Mouse (Mus musculus) mouse embryonic stem cell (cell line): ENCODE results near the gene Cebpb.
"Not testable (repeated sequence)": the region's sequence is repeated elsewhere in the genome, so short reads cannot be mapped to it uniquely, and the experiment has no call there.

Experiments used
- in situ Hi-C, 2 experiments: fragments of 300-500 bp; cut with MboI; formaldehyde crosslinking; loops; 1 replicate in 1 of 2; 3 replicates in 1 of 2; pipeline ENCODE4 v1.14.3; 2019 to 2020; ENCODE audit warnings: low sequenced_read_pairs in 2 of 2, low pct_unique_long_range_greater_than_20kb in 1 of 2, mixed read lengths in 1 of 2; ENCODE audit not compliant: unreplicated experiment in 1 of 2

Gene Cebpb

DNA sequence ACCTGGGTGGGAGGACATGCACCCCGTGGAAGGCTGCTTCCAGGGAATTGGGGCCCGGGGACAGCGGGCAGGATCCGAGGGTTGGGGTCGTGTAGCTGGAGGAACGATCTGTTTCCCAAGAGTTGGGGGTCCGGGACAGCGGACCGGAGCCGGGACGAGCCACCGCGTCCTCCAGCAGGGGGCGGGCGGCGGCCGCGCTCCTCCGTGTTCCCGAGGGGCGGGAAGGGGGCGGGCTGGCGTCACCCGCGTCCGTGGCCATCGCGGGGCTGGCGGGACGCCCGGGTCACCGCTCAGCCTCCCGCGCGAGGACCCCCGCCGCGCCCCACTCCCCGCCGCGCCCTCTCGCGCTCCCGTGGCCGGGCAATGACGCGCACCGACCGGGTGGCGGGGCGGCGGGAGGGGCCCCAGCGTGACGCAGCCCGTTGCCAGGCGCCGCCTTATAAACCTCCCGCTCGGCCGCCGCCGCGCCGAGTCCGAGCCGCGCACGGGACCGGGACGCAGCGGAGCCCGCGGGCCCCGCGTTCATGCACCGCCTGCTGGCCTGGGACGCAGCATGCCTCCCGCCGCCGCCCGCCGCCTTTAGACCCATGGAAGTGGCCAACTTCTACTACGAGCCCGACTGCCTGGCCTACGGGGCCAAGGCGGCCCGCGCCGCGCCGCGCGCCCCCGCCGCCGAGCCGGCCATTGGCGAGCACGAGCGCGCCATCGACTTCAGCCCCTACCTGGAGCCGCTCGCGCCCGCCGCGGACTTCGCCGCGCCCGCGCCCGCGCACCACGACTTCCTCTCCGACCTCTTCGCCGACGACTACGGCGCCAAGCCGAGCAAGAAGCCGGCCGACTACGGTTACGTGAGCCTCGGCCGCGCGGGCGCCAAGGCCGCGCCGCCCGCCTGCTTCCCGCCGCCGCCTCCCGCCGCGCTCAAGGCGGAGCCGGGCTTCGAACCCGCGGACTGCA is at the start of gene Cebpb:
Cebpb (plus strand) TSS at position 418 of the 954 bp plus-strand sequence.
- in situ Hi-C loops, result loop anchor here (5.0 kb wide), 1 partner anchor 209 kb away; no protein-coding TSS in a partner anchor

DNA sequence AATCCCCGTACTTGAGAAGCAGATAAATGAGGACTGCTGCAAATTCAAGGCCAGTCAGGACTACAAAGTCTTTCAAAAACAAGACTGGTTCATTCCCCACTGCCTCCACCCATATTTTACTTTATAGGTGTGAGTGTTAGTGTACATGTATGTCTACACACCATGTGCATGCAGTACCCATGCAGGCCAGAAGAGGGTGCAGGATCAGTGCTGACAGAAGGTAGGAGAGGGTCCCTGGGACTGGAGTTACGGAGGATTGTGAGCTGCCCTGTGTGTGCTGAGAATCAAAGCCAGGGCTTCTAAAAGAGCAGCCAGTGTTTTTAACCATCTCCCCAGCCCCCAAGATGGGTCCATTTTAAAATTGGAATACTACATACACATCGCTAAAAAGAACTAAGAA is 48.4 kb upstream of the Cebpb start:
- in situ Hi-C loops, result no loop called here

DNA sequence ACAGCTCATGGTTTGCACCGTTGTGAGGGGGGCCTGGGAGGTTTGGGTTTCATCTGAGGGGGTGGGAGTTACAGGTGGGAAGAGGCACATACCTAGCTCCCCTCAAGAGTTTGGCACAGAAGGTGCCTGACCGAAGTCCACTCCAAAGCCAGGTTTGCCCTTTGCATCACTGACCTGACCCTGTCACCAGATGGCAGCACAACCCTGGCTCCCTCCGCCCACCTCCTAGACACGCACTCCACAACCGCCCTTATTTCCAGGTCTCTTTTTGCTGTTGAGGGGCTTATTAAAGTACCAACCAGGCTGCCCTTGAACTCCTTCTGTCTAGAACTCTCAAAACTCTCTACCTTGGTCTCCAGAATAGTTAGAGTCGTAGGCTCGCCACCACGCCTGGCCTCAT is 47.4 kb upstream of the Cebpb start:
- in situ Hi-C loops, result no loop called here

DNA sequence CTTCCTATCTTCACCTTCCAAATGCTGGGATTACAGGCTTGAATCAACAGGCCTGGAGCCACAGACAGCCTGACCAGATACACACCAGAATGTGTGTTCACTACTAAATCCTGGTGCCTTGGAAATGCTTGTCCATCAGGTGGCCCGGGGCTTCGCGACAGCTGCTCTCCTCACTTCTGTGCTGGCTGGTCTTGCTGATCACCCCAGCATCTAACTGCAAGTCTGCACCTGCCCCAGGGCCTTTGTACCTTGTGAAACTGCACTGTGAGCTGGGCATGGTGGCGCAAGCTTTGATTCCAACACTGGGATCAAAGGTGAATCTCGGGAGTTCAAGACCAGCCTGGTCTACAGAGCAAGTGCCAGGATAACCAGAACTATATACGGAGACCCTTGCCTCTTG is 46.6 kb upstream of the Cebpb start:
- in situ Hi-C loops, result no loop called here

DNA sequence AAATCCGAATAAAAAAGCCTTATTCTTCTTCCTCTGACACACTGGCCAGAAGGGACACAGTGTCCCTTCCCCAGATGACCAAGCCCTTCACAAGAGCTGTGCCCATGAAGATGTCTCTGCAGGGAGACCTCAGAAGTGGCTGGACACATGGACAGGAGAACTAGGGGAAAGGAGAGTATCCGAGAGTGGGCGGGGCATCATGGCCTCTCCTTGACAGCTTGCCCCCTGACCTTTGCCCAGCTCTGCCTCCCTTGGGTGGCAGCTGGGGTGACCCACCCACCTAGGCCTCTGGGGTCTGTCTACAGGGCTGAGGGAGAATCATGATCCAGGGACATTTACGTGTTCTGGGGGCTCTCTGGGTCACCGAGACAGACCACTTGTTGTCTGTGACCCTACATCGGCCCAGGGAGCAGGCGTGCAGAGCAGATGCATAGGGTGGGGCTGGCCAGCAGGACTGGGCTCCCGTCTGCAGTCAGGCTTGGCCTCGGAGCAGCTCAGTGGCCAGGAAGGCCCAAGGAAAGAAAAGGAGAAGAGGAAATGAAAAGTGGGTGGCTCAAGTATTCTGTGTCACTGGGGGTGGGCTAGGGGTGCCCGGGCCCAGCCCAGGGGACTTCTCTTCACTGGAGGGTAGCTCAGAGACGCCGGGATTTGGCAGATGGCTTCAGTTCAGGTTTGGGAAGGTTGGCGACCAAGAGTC is 45.2 kb upstream of the Cebpb start:
- in situ Hi-C loops, result not testable (repeated sequence)

DNA sequence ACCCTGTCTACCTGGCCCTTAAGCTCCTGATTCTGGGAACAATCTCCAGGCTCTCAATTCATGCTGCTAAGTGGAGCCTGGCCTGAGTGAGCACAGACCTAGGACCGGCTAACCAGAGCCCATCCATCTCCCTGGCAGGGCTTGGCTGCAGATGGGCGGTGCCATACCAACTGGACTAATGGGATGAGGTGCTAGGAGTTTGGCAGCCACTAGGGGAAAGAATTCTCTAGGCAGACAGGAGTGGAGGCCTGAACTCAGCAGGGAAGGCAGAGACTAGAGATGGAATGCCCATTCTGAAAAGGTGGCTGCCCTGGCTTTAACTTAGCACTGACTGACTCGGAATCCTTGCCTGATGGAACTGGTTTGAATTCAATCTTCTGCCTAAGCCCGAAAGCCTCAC is 42.3 kb upstream of the Cebpb start:
- in situ Hi-C loops, result no loop called here

DNA sequence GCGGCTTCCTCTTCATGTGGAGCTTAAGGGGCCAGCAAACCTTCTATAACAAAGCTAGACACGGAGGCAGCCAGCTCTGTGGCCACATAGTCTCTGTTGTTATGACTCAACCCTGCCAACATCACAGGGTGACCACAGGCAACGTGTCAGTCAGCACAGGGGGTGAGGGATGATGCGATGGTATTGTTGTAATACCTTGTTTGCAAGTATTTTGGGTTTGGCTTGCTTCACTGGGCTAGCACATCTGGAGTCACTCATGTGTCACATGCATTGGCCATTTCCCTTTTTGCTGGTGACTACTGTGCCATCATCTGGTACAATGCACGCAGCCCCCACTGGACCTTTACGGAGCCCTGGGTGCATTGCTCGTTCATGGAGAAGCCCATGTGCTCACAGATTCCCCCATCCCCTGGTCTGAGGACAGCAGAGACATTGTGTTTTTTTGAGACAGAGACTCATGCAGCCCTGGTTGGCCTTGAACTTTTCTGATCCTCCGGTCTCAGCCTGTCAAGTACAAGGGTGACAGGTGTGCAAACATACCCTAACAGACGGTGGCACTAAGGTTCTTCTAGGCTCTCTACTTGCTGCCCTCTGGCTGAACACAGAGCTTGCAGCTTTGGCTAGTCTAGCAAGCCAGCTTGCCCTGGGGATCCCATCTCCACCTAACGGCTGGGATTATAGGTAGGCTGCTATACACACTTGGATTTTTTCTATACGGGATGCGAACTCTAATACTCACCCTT is 39.3 kb upstream of the Cebpb start:
- in situ Hi-C loops, result no loop called here

DNA sequence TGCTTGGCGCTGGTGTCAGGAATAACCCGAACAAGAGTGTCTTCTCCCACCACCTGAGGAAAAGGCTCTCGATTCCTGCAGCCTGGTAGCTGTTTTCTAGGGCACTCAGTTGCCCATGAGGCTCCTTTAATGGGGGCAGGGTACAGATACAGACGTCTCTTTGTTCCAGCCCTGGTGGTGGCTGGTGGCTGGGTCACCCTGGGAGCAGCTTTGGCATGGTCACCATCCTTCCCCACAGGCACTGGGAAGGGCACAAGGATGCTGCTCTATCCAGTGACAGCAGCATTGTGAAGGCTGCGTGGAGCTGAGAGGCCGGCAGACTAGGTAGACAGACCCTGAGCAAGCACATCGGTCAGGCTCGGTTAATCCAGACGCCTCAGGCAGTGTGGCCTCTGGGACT is 37.1 kb upstream of the Cebpb start:
- in situ Hi-C loops, result no loop called here

DNA sequence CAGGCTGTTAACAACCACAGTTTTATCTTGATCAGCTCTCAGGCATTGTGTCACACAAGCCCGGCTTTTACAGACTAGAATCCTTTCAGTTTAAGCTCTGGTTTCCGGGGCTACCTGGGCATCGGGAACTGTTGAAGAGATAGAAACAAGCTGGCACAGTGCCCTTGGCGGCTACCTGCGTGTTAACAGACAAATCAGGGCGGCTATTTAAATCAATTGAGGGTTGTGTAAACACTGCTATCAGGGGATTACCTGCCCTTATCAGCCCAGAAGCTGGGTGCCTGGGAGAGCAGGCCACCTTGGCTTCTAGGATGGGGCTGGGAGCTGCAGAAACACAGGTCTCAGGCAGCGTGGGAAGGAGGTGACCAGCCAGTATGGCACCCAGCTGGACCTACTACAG is 36.0 kb upstream of the Cebpb start:
- in situ Hi-C loops, result no loop called here

DNA sequence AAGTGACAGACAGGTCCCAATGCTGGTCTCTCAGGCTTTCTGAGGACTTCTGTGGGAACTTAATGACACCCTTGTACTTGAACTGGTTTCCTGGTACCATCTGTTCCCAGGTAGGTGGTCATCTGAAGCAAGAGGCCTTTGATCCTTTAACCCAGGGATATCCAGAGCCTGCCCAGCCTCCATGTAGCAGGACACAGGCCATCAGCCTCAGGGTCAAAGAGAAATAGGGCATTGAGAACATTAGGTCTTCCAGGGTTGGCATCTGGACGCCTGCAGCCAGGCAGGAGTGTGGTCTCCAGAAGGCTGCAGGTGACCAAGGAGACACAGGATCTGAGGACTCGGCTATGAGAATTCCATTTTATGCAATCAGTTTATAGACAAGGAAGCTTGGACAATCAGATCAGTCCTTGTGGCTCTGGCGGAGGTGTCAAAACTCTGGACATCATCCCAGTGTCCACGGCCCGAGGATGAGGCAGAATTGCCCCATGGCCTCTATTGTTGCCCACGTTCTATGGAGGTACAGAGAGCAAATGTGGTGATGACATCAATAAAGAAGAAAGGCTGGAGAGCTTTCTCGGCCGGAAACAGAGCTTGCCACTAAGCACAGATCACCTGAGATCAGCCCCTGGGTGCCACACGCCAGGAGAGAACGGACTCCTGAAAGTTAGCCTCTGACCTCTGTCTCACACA is 33.7 kb upstream of the Cebpb start:
- in situ Hi-C loops, result no loop called here

DNA sequence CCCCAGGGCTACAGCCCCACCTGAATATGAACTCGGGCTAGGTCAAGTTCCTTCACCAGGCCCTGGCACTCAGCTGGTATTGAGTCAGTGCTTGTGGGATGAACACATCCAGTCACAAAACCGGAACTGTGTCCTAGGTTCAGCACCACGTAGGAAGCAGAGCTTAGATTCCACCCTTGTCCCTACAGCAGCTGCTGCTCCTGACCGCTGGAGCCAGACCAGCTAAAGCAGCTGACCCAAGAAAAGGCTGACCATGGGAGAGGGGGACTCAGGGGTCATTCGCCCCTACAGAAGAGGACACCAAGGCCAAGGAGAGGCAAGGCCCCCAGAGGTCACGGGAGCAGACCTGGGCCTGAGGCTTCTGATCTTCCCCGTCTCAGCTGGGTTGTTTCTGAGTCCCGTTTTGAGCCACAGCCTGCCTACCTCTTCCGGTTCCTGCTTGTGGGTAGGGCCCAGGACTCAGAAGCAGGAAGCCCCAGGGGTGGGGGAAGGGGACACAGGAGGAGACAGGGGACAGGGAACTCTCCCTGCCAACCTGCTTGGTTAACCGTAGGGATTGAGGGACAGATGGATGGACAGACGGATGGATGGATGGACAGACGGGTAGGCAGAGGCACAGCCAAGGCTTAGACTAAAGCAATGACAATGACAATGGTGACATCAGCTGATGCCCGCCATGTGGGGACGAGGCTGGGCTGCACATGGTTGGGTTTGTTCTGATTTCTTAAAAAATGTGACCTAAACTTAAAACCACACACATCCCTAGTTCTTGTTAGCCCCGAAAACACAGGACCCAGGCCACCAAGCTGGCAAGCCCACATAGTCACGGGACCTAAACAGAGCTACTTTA is 31.9 kb upstream of the Cebpb start:
- in situ Hi-C loops, result no loop called here

DNA sequence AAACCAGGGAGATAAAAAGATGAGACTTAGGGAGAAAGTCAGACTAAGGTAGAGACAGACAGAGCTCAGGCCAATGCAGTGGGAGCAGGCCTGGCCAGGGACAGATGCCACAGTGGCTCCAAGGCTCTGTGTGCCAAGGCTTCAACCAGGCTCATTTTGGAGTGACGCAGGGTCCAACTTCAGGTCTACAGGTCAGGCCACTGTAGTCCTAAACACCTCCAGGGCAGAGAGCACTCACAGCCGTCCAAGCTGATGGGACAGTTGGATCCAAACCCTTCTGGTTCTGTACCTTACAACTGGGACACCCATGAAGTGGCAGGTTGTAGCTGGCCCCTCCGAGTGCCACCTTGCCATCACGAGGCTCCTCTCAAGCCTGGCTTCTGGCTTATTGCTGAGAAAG is 30.7 kb upstream of the Cebpb start:
- in situ Hi-C loops, result no loop called here

DNA sequence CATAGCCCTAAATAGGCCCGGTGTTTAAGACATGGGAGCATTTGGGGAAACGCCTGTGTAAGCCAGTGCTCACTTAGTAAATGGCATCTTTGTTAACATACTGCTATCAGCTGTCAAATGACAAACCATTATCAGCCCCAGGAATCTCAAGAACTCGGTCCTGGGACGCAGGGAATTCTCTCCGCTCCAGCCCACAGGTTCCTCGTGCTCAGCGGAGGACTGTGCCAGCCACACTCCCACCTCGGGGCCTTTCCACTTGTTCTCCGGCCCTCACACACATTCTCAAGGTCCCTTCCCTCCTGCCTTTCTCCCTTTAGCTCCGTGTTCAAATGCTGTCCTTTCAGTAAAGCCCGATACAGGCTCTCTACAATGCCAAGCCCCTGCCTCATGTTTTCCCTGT is 30.0 kb upstream of the Cebpb start:
- in situ Hi-C loops, result no loop called here

DNA sequence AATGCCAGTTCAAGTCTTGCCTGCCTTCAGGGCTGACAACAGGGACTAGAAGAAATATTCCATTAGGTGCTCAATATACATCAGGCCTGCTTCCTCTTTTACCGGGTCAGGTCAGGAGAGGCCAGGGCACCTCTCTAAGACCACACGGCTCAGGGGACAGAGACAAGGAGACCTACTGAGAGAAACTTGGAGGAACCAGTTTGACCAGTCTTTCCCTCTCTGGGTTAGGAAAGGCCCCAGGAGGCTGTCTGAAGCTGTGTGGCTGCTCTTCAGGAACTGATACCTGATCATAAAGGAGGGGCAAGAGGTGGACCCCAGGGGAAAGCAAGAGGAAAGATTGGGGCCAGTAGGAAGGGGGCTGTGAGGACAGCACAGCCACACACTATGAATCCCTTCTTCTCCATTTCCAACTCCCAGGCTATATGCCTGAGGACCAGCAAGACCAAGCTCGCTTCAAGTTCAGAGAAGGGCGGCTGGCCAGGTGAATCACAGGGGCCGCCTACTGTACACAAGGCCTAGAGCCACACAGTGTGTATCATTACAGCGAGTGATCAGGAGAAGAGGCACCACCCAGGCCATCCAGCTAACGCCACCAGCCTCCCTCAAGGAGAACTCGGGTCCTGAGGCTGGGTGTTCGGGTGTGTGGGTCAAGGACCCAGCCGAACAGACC is 29.4 kb upstream of the Cebpb start:
- in situ Hi-C loops, result no loop called here

DNA sequence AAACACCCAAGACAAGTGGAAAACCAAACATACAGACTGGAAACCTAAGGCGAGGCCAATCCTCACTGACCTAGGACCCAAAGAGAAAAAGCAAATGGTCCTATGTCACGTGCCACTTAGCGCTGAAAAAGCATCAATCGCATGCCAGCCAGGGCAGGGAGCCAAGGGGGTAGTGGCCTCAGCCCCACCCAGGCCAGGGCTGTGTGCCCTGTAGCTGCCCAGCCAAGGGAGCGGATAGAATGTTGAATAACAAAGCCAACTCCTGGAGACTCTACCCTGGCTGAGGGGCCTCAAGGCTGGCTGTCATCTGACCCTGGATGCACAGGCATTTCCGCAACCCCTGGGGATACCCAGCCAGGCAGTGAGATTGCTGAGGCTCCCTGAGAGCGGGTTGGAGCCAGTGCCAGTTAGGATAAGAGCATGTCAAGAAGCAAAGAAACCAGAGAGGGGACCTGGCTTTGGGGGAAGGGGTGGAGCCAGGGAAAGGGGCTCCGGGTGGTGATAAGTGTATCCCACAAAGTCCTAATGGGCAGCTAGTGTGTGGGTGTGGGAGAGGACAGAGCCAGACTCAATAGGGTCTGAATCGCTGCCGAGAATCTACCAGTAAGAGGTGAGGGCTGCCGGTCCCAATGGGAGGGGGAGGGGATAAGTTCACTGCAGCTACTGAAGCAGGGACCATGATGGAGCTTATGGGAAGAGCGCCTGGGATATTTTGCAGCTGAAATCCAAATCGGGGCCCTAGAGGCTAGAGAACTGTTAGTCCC is 28.7 kb upstream of the Cebpb start:
- in situ Hi-C loops, result loop anchor here in 1 of 2 experiments (5.0 kb wide), 1 partner anchor 128 kb away; no protein-coding TSS in a partner anchor

DNA sequence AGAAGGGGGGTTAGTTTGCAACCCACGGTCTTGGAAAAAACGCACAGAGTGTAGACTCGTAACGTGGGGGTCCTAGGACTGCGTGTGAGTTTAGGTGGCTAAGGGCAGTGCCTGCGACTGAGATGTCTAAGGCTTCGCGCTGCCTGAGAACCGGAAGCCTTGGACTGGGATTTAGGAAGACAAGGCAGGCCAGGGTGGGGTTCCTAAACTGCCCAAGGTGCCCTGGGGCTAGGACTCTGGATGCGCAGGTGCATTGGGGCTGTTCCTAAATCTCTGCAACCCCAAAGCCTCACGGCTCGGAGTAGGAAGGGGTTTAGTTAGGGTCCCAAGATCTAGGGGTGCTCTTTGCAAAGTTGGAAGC is 28.1 kb upstream of the Cebpb start:
- in situ Hi-C loops, result loop anchor here in 1 of 2 experiments (5.0 kb wide), 1 partner anchor 128 kb away; no protein-coding TSS in a partner anchor
